Mouse (Mus musculus) olfactory bulb, adult 2 months (tissue): ENCODE results near the gene Cfap126.
"Not testable (repeated sequence)": the region's sequence is repeated elsewhere in the genome, so short reads cannot be mapped to it uniquely, and the experiment has no call there.

ENCODE experiments used
- CTCF ChIP-seq: fragments of 200-500 bp; IDR thresholded peaks from 2 replicates; pipeline ENCODE4 v1.5.1; 2012; ENCODE audit warnings: low read depth, mild to moderate bottlenecking, low read length, moderate library complexity; ENCODE audit not compliant: insufficient read depth
- POLR2A ChIP-seq: fragments of 200-500 bp; IDR thresholded peaks from 2 replicates; pipeline ENCODE4 v1.6.1; 2012; ENCODE audit warnings: mild to moderate bottlenecking, low read depth, low read length, moderate library complexity; ENCODE audit not compliant: insufficient read depth

DNA sequence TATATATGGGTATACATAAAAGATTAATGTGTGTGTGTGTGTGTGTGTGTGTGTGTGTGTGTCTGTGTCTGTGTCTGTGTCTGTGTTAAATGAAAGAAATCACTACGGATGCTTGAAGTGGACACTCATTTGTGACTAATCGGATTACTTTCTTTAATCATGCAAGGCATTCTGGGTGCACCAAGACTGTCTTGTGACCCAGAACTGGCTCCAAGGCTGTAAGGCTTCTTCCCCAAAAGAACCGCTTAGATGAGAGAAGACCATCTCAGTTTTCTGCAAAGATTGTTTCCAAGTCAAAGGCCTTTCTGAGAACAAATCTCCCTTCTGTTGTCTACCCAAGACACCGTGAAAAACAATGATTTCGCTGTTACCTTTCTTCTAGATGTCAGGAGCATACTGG is 36.5 kb upstream of the Cfap126 start:
- TF ChIP-seq CTCF, POLR2A: not testable (repeated sequence)
